Mouse (Mus musculus): ENCODE measurements around the gene Rcn3. TPM values are rescaled to one million over a fixed set of nuclear protein-coding genes. Genes with fewer than 3 reads are reported as not detected.
"Not testable (repeated sequence)": the region's sequence is repeated elsewhere in the genome, so short reads cannot be mapped to it uniquely, and the experiment has no call there.

The Rcn3 gene
- polyA plus RNA-seq, 1 experiment from 2014 or later: 35.6 TPM

- Histone ChIP-seq H3K4me1 (replicated peaks) (peaks cover 33% of the 10 kb centered on the region), H3K27ac (no peak overlapping the region), H3K9me3 (replicated peaks) (no peaks in the 10 kb centered on the region), H3K36me3 (no peaks in the 10 kb centered on the region), H3K4me3 (replicated peaks) (no peak overlapping the region), H3K4me2 (no peak overlapping the region), H3K27me3 (no peaks in the 10 kb centered on the region), H3K9ac (no peak overlapping the region)
- ATAC-seq (ENCODE audit: low read depth) (no peak), DNase-seq (no peak)
- 24% methylated on average over 5 of the region's 5 CpGs for WGBS (ENCODE audit: insufficient replicate concordance)
Observed at GRCm38 (mm10) chr7:45107052-45107645, 15.1 kb upstream of the Rcn3 start.

- H3K4me2 ChIP-seq: no peak overlapping the region
- no peaks in the 10 kb centered on the region for H3K27me3 ChIP-seq
- no peak overlapping the region for H3K4me3 ChIP-seq (replicated peaks)
- H3K27ac ChIP-seq: no peak overlapping the region
- no peaks in the 10 kb centered on the region for H3K36me3 ChIP-seq
- DNase-seq (no peak), ATAC-seq (ENCODE audit: low read depth) (no peak)
- WGBS (ENCODE audit: insufficient replicate concordance): 68% methylated on average over 6 of the region's 6 CpGs
- no peak overlapping the region for H3K9ac ChIP-seq
- H3K9me3 ChIP-seq (replicated peaks): no peaks in the 10 kb centered on the region
- peaks cover 33% of the 10 kb centered on the region for H3K4me1 ChIP-seq (replicated peaks)
Observed at GRCm38 (mm10) chr7:45106441-45106840, 14.4 kb upstream of the Rcn3 start.

GRCm38 (mm10) chr7:45105491-45105890, 13.5 kb upstream of the Rcn3 start:
- Histone ChIP-seq H3K4me2 (no peak overlapping the region), H3K27ac (no peak overlapping the region), H3K9ac (no peak overlapping the region), H3K27me3 (no peaks in the 10 kb centered on the region), H3K36me3 (no peaks in the 10 kb centered on the region), H3K4me1 (replicated peaks) (peaks cover 30% of the 10 kb centered on the region), H3K4me3 (replicated peaks) (no peak overlapping the region), H3K9me3 (replicated peaks) (no peaks in the 10 kb centered on the region)
- ATAC-seq (ENCODE audit: low read depth): no peak
- DNase-seq: no peak
- 66% methylated on average over 8 of the region's 8 CpGs for WGBS (ENCODE audit: insufficient replicate concordance)

GRCm38 (mm10) chr7:45104941-45105340, 12.9 kb upstream of the Rcn3 start:
- Histone ChIP-seq H3K36me3 (no peaks in the 10 kb centered on the region), H3K27me3 (no peaks in the 10 kb centered on the region), H3K4me1 (replicated peaks) (peaks cover 25% of the 10 kb centered on the region), H3K9ac (no peak overlapping the region), H3K4me2 (no peak overlapping the region), H3K9me3 (replicated peaks) (no peaks in the 10 kb centered on the region), H3K4me3 (replicated peaks) (no peak overlapping the region), H3K27ac (no peak overlapping the region)
- WGBS (ENCODE audit: insufficient replicate concordance): 62% methylated on average over 5 of the region's 5 CpGs
- ATAC-seq (ENCODE audit: low read depth) (no peak), DNase-seq (no peak)

- Histone ChIP-seq H3K36me3 (no peaks in the 10 kb centered on the region), H3K27me3 (no peaks in the 10 kb centered on the region), H3K9me3 (replicated peaks) (no peaks in the 10 kb centered on the region), H3K4me1 (replicated peaks) (peaks cover 25% of the 10 kb centered on the region), H3K4me2 (peak within 1 kb of the TSS; percentile 55), H3K4me3 (replicated peaks) (peak within 1 kb of the TSS; percentile 39), H3K27ac (peak within 1 kb of the TSS; percentile 78), H3K9ac (peak within 1 kb of the TSS; percentile 53)
- DNase-seq (no peak), ATAC-seq (ENCODE audit: low read depth) (peak; percentile 83)
- 40% methylated on average over 7 of the region's 7 CpGs for WGBS (ENCODE audit: insufficient replicate concordance)
Observed at GRCm38 (mm10) chr7:45103652-45104180, 11.7 kb upstream of the Rcn3 start, which contains the start of gene Fcgrt. TSS of gene Fcgrt (minus strand) at chr7:45103851.

GRCm38 (mm10) chr7:45102940-45103585, 11.0 kb upstream of the Rcn3 start:
- ATAC-seq (ENCODE audit: low read depth): 0 out of 2 replicates have a peak, but pooled peaks have one; percentile 5
- no peak for DNase-seq
- no peaks in the 10 kb centered on the region for H3K27me3 ChIP-seq
- no peaks in the 10 kb centered on the region for H3K9me3 ChIP-seq (replicated peaks)
- H3K27ac ChIP-seq: peak overlapping the region; percentile 78
- peak overlapping the region; percentile 39 for H3K4me3 ChIP-seq (replicated peaks)
- peak overlapping the region; percentile 53 for H3K9ac ChIP-seq
- H3K4me2 ChIP-seq: peak overlapping the region; percentile 55
- peaks cover 25% of the 10 kb centered on the region for H3K4me1 ChIP-seq (replicated peaks)
- WGBS (ENCODE audit: insufficient replicate concordance): 58% methylated on average over 9 of the region's 9 CpGs
- no peaks in the 10 kb centered on the region for H3K36me3 ChIP-seq

- Histone ChIP-seq H3K9ac (peak overlapping the region; percentile 23; the same call in 1 of the 2 replicates), H3K27ac (no peak overlapping the region), H3K4me3 (replicated peaks) (peak overlapping the region; percentile 39), H3K9me3 (replicated peaks) (no peaks in the 10 kb centered on the region), H3K27me3 (no peaks in the 10 kb centered on the region), H3K4me1 (replicated peaks) (peaks cover 25% of the 10 kb centered on the region), H3K4me2 (peak overlapping the region; percentile 55), H3K36me3 (no peaks in the 10 kb centered on the region)
- DNase-seq (no peak), ATAC-seq (ENCODE audit: low read depth) (peak; percentile 25; the same call in 1 of the 2 replicates)
- WGBS (ENCODE audit: insufficient replicate concordance): 53% methylated on average over 11 of the region's 11 CpGs
Observed at GRCm38 (mm10) chr7:45102441-45102840, 10.4 kb upstream of the Rcn3 start.

GRCm38 (mm10) chr7:45100046-45100445, 8.0 kb upstream of the Rcn3 start:
- DNase-seq (no peak), ATAC-seq (ENCODE audit: low read depth) (no peak)
- H3K9me3 ChIP-seq (replicated peaks): no peaks in the 10 kb centered on the region
- H3K36me3 ChIP-seq: no peaks in the 10 kb centered on the region
- WGBS (ENCODE audit: insufficient replicate concordance): 75% methylated on average over 6 of the region's 6 CpGs
- peaks cover 31% of the 10 kb centered on the region for H3K4me1 ChIP-seq (replicated peaks)
- no peak overlapping the region for H3K9ac ChIP-seq
- no peaks in the 10 kb centered on the region for H3K27me3 ChIP-seq
- no peak overlapping the region for H3K4me3 ChIP-seq (replicated peaks)
- no peak overlapping the region for H3K4me2 ChIP-seq
- H3K27ac ChIP-seq: no peak overlapping the region

GRCm38 (mm10) chr7:45098541-45099240, 6.7 kb upstream of the Rcn3 start:
- Histone ChIP-seq H3K27me3 (no peaks in the 10 kb centered on the region), H3K4me1 (replicated peaks) (peaks cover 35% of the 10 kb centered on the region), H3K4me2 (no peak overlapping the region), H3K4me3 (replicated peaks) (no peak overlapping the region), H3K36me3 (no peaks in the 10 kb centered on the region), H3K9me3 (replicated peaks) (no peaks in the 10 kb centered on the region), H3K9ac (no peak overlapping the region), H3K27ac (no peak overlapping the region)
- ATAC-seq (ENCODE audit: low read depth) (no peak), DNase-seq (no peak)
- WGBS (ENCODE audit: insufficient replicate concordance): 76% methylated on average over 8 of the region's 8 CpGs

- no peak overlapping the region for H3K4me3 ChIP-seq (replicated peaks)
- H3K4me1 ChIP-seq (replicated peaks): peaks cover 33% of the 10 kb centered on the region
- DNase-seq (no peak), ATAC-seq (ENCODE audit: low read depth) (no peak)
- WGBS (ENCODE audit: insufficient replicate concordance): 14% methylated on average over 6 of the region's 6 CpGs
- H3K9me3 ChIP-seq (replicated peaks): no peaks in the 10 kb centered on the region
- no peak overlapping the region for H3K9ac ChIP-seq
- peak overlapping the region; percentile 43 for H3K27ac ChIP-seq
- no peaks in the 10 kb centered on the region for H3K36me3 ChIP-seq
- H3K4me2 ChIP-seq: no peak overlapping the region
- no peaks in the 10 kb centered on the region for H3K27me3 ChIP-seq
Observed at GRCm38 (mm10) chr7:45097479-45097878, 5.5 kb upstream of the Rcn3 start.

- not testable (repeated sequence) for H3K27me3 ChIP-seq; H3K9me3 ChIP-seq (replicated peaks); H3K4me2 ChIP-seq; DNase-seq; H3K4me3 ChIP-seq (replicated peaks); H3K27ac ChIP-seq; H3K36me3 ChIP-seq; H3K9ac ChIP-seq; ATAC-seq (ENCODE audit: low read depth)
- H3K4me1 ChIP-seq (replicated peaks): peaks cover 41% of the 10 kb centered on the region
- 85% methylated on average over 14 of the region's 14 CpGs for WGBS (ENCODE audit: insufficient replicate concordance)
Observed at GRCm38 (mm10) chr7:45095965-45096364, 3.9 kb upstream of the Rcn3 start.
